Mouse (Mus musculus) heart, adult 9 months (tissue): ENCODE measurements around the gene Slc24a3.

ENCODE experiments used
- DNase-seq, 2 experiments: peaks; one replicate each; pipeline ENCODE4 v3.0.0; 2022; ENCODE audit warnings: low spot score in 2 of 2

The Slc24a3 gene

GRCm38 (mm10) chr2:145434068-145434467 is 266.5 kb downstream of the Slc24a3 start:
- no peak for DNase-seq

GRCm38 (mm10) chr2:145438336-145438735 is 270.8 kb downstream of the Slc24a3 start:
- DNase-seq: no peak

- no peak for DNase-seq
These were observed 272.2 kb downstream of the Slc24a3 start for GRCm38 (mm10) chr2:145439755-145440154.

- no peak for DNase-seq
These were observed 289.7 kb downstream of the Slc24a3 start for GRCm38 (mm10) chr2:145457106-145457747.

GRCm38 (mm10) chr2:145460854-145461423 is 293.4 kb downstream of the Slc24a3 start:
- DNase-seq: no peak

- no peak for DNase-seq
These were observed 294.7 kb downstream of the Slc24a3 start for GRCm38 (mm10) chr2:145462253-145462652.

- DNase-seq: peak in 1 of 2 experiments; percentile 10
These were observed 301.3 kb downstream of the Slc24a3 start for GRCm38 (mm10) chr2:145468701-145469325.

- no peak for DNase-seq
These were observed 309.9 kb downstream of the Slc24a3 start for GRCm38 (mm10) chr2:145477484-145477883.

GRCm38 (mm10) chr2:145479676-145480075 is 312.1 kb downstream of the Slc24a3 start:
- no peak for DNase-seq

- peak; percentile 51 to 63 for DNase-seq
These were observed 332.7 kb downstream of the Slc24a3 start for GRCm38 (mm10) chr2:145500231-145500630.

GRCm38 (mm10) chr2:145501472-145501871 is 333.9 kb downstream of the Slc24a3 start:
- no peak for DNase-seq

GRCm38 (mm10) chr2:145507702-145508101 is 340.1 kb downstream of the Slc24a3 start:
- peak in 1 of 2 experiments; percentile 24 for DNase-seq

- DNase-seq: peak in 1 of 2 experiments; percentile 35
These were observed 343.2 kb downstream of the Slc24a3 start for GRCm38 (mm10) chr2:145510650-145511225.

- no peak for DNase-seq
These were observed 348.4 kb downstream of the Slc24a3 start for GRCm38 (mm10) chr2:145515956-145516355.

GRCm38 (mm10) chr2:145517346-145517745 is 349.8 kb downstream of the Slc24a3 start:
- DNase-seq: peak in 1 of 2 experiments; percentile 44

GRCm38 (mm10) chr2:145522017-145522416 is 354.5 kb downstream of the Slc24a3 start:
- no peak for DNase-seq

GRCm38 (mm10) chr2:145523381-145523780 is 355.8 kb downstream of the Slc24a3 start:
- DNase-seq: no peak

- DNase-seq: no peak
These were observed 359.6 kb downstream of the Slc24a3 start for GRCm38 (mm10) chr2:145527151-145527550.

GRCm38 (mm10) chr2:145530941-145531353 is 363.4 kb downstream of the Slc24a3 start:
- DNase-seq: no peak

GRCm38 (mm10) chr2:145533086-145533485 is 365.5 kb downstream of the Slc24a3 start:
- DNase-seq: no peak

GRCm38 (mm10) chr2:145535307-145535706 is 367.8 kb downstream of the Slc24a3 start:
- DNase-seq: no peak

GRCm38 (mm10) chr2:145535774-145536173 is 368.2 kb downstream of the Slc24a3 start:
- DNase-seq: no peak

GRCm38 (mm10) chr2:145536986-145537385 is 369.4 kb downstream of the Slc24a3 start:
- no peak for DNase-seq
